8 mouse cellular contexts compared by ENCODE assay signal in the genomic region with DNA sequence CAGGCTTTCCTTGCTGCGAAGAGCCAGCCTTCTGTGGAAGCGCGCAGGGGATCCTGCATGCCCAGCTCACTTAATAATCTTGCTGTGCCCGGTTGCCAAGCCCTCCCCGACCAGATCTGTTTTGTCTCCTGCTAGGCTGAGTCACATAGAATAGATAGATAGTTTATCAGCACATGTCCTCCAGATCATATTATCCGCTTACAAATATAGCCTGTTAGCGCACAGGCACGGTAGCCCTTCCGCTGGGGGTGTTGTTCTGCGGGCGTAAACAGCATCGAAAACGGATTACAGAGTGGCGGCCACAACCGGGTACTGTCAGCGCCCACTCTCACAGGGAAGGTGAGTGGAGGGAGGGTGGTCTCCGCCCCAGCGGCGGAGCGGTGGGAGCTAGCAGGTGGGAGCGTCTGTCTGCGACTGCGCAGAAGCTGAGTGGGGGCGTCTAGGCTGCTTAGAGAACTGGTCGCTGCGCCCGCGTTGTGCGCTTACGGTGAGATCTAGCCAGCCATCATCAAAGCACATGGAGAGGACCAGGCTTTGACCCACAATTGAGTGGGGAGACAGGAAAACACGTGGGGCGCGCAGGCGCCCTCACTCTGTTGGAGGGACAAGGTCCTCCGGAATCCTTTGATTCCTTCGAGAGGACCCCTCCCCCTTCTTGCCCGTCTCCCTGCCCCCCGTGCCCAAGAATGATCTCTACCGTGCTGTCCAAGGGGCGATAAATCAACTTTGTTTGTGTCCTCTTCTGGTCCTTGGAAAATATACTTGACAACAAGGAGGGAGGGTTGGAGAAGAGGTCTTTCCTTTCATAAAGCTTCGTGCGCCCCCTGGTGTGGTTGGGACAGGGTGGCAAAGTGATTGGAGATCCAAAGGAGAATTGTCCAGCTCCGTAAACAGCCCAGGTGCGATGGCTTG. TPM values are rescaled to one million over a fixed set of nuclear protein-coding genes. Genes with fewer than 3 reads are reported as not detected.
DNase-seq lines count a peak whose midpoint lies in the region; ATAC-seq and TF ChIP-seq lines count a peak whose summit lies in the region.

No protein-coding gene starts in this region.

- H3K4me1 ChIP-seq in hindbrain, embryonic 13.5 days (replicated peaks), result peaks cover 12% of the 10 kb centered on the region
- peaks cover 7% of the 10 kb centered on the region; the same call in 1 of the 2 replicates for H3K4me1 ChIP-seq in lung, postnatal 0 days (ENCODE audit: insufficient read depth, low read depth, low read length)

- peak; percentile 88 for DNase-seq in MN1 (ENCODE audit: low spot score)
- DNase-seq in cerebellum, postnatal 14 days, result peak; percentile 73 to 84
- peak; percentile 71 to 76 for DNase-seq in frontal cortex, postnatal 36 days (ENCODE audit: low spot score in 2 of 2)
- DNase-seq in layer of hippocampus, postnatal 14 days (ENCODE audit: low spot score in 2 of 2), result peak; percentile 71 to 78
- DNase-seq in lung, postnatal 0 days (ENCODE audit: low spot score), result peak; percentile 70
- DNase-seq in ovary, postnatal 36 days (ENCODE audit: low spot score), result peak; percentile 79
- DNase-seq in thymus, postnatal 36 days, result peak; percentile 75 to 80

- H3K9me3 ChIP-seq in hindbrain, embryonic 13.5 days, result no peaks in the 10 kb centered on the region
- no peaks in the 10 kb centered on the region for H3K9me3 ChIP-seq in lung, postnatal 0 days (ENCODE audit: low read length)

- peak overlapping the region; percentile 86 for H3K4me2 ChIP-seq in hindbrain, embryonic 13.5 days
- H3K4me2 ChIP-seq in lung, postnatal 0 days (replicated peaks; ENCODE audit: low read depth, low read length), result peak overlapping the region; percentile 83

- H3K36me3 ChIP-seq in hindbrain, embryonic 13.5 days, result no peaks in the 10 kb centered on the region
- no peaks in the 10 kb centered on the region for H3K36me3 ChIP-seq in lung, postnatal 0 days (ENCODE audit: insufficient read depth, low read length)

- peak; percentile 77 for TF ChIP-seq CTCF in lung, postnatal 0 days (IDR thresholded peaks at IDR 0.05)

- peak overlapping the region; percentile 86 for H3K27ac ChIP-seq in hindbrain, embryonic 13.5 days
- H3K27ac ChIP-seq in lung, postnatal 0 days (ENCODE audit: low read length), result no peak overlapping the region

- H3K27me3 ChIP-seq in hindbrain, embryonic 13.5 days, result peaks cover 37% of the 10 kb centered on the region
- H3K27me3 ChIP-seq in lung, postnatal 0 days (replicated peaks; ENCODE audit: insufficient read depth, low read length), result 0 out of 2 replicates have a peak, but pooled peaks cover 5% of the 10 kb centered on the region

- peak; percentile 89 for ATAC-seq in hindbrain, embryonic 13.5 days (ENCODE audit: low FRiP score)
- peak; percentile 57 for ATAC-seq in lung, postnatal 0 days

- 1% methylated on average over 44 of the region's 44 CpGs for WGBS in hindbrain, embryonic 13.5 days
- 1% methylated on average over 44 of the region's 44 CpGs for WGBS in lung, postnatal 0 days

- H3K4me3 ChIP-seq in hindbrain, embryonic 13.5 days, result peak overlapping the region; percentile 54
- peak overlapping the region; percentile 42 for H3K4me3 ChIP-seq in lung, postnatal 0 days (ENCODE audit: low read depth, low read length)

- TF ChIP-seq EP300 in lung, postnatal 0 days (IDR thresholded peaks at IDR 0.05), result no peak

- peak overlapping the region; percentile 71 for H3K9ac ChIP-seq in hindbrain, embryonic 13.5 days
- H3K9ac ChIP-seq in lung, postnatal 0 days (replicated peaks; ENCODE audit: low read depth), result no peak overlapping the region

RNA-seq across cellular contexts. Expression of a gene that starts 2.5 kb away (rescaled TPM):
- polyA plus RNA-seq in hindbrain, embryonic 13.5 days (2015; fragmentation: Nextera tagmentation; extraction: Ambion mirVana), result 0.56 and 0.96 TPM in 2 replicates
- total RNA-seq in layer of hippocampus, postnatal 14 days (2021), result 1 to 10 TPM; 2.0 to 2.6 TPM
- 1.6 and 2.2 TPM in 2 replicates for polyA plus RNA-seq in lung, postnatal 0 days (2015; fragmentation: Nextera tagmentation; extraction: Ambion mirVana)

RNA-seq across cellular contexts. Expression of a gene that starts 7.8 kb away (rescaled TPM):
- 0.18 and 0.19 TPM in 2 replicates for polyA plus RNA-seq in hindbrain, embryonic 13.5 days (2015; fragmentation: Nextera tagmentation; extraction: Ambion mirVana)
- total RNA-seq in layer of hippocampus, postnatal 14 days (2021), result under 1 TPM; 0.37 to 0.57 TPM
- 0.19 and 0.20 TPM in 2 replicates for polyA plus RNA-seq in lung, postnatal 0 days (2015; fragmentation: Nextera tagmentation; extraction: Ambion mirVana)

RNA-seq across cellular contexts. Expression of a gene that starts 36.6 kb away (rescaled TPM):
- polyA plus RNA-seq in hindbrain, embryonic 13.5 days (2015; fragmentation: Nextera tagmentation; extraction: Ambion mirVana), result not detected in 2 replicates
- under 1 TPM; 0.19 to 0.65 TPM for total RNA-seq in layer of hippocampus, postnatal 14 days (2021)
- 1.7 and 3.0 TPM in 2 replicates for polyA plus RNA-seq in lung, postnatal 0 days (2015; fragmentation: Nextera tagmentation; extraction: Ambion mirVana)

RNA-seq across cellular contexts. Expression of a gene that starts 37.1 kb away (rescaled TPM):
- polyA plus RNA-seq in hindbrain, embryonic 13.5 days (2015; fragmentation: Nextera tagmentation; extraction: Ambion mirVana), result not detected in 2 replicates
- total RNA-seq in layer of hippocampus, postnatal 14 days (2021), result not detected
- not detected in 2 replicates for polyA plus RNA-seq in lung, postnatal 0 days (2015; fragmentation: Nextera tagmentation; extraction: Ambion mirVana)
